Mouse (Mus musculus): ENCODE measurements around the gene Vps39. TPM values are rescaled to one million over a fixed set of nuclear protein-coding genes. Genes with fewer than 3 reads are reported as not detected.

Gene Vps39
- polyA plus RNA-seq (2012; rRNA removed; ENCODE audit: low replicate concordance) = 6.9 and 9.7 TPM in 2 replicates

GRCm38 (mm10) chr2:120352682-120353646 lies at the start of gene Vps39:
TSS of gene Vps39 (minus strand) at chr2:120353137.

GRCm38 (mm10) chr2:120313976-120314375 lies 39.0 kb downstream of the Vps39 start, which contains the start of gene Pla2g4f:
TSS of gene Pla2g4f (minus strand) at chr2:120314165.

GRCm38 (mm10) chr2:120288995-120289394 lies 63.9 kb downstream of the Vps39 start, which contains the start of gene Pla2g4d:
TSS of gene Pla2g4d (minus strand) at chr2:120289197.

Other genes with a start within 250 kb of the Vps39 start
- 17.1 and 18.4 TPM in 2 replicates for gene Ehd4, start 198.5 kb downstream of the Vps39 start, polyA plus RNA-seq (2012; rRNA removed; ENCODE audit: low replicate concordance)
- 0.04 and 0.28 TPM in 2 replicates for gene Pla2g4e, start 107.8 kb downstream of the Vps39 start, polyA plus RNA-seq (2012; rRNA removed; ENCODE audit: low replicate concordance)
- 0.02 TPM in 1 of 2 replicates, not detected in the other for gene Pla2g4d, start 63.9 kb downstream of the Vps39 start, polyA plus RNA-seq (2012; rRNA removed; ENCODE audit: low replicate concordance)
- gene Pla2g4f, start 39.0 kb downstream of the Vps39 start, polyA plus RNA-seq (2012; rRNA removed; ENCODE audit: low replicate concordance) = 0.12 and 0.19 TPM in 2 replicates
- 3.5 and 6.2 TPM in 2 replicates for gene Ganc, start 50.8 kb upstream of the Vps39 start, polyA plus RNA-seq (2012; rRNA removed; ENCODE audit: low replicate concordance)
- gene Tmem87a, start 51.0 kb upstream of the Vps39 start, polyA plus RNA-seq (2012; rRNA removed; ENCODE audit: low replicate concordance) = 2.2 and 2.3 TPM in 2 replicates
- gene Capn3, start 102.9 kb upstream of the Vps39 start, polyA plus RNA-seq (2012; rRNA removed; ENCODE audit: low replicate concordance) = 0.47 and 0.62 TPM in 2 replicates
- 8.6 and 31.0 TPM in 2 replicates for gene Zfp106, start 210.7 kb upstream of the Vps39 start, polyA plus RNA-seq (2012; rRNA removed; ENCODE audit: low replicate concordance)
- 0.79 and 1.1 TPM in 2 replicates for gene Snap23, start 214.5 kb upstream of the Vps39 start, polyA plus RNA-seq (2012; rRNA removed; ENCODE audit: low replicate concordance)